Mouse (Mus musculus) brain, embryonic 14.5 days (tissue): ENCODE data around the gene Gm9837. TPM values are rescaled to one million over a fixed set of nuclear protein-coding genes. Genes with fewer than 3 reads are reported as not detected.
"Not testable (repeated sequence)": the region's sequence is repeated elsewhere in the genome, so short reads cannot be mapped to it uniquely, and the experiment has no call there.

ENCODE experiments used
- DNase-seq: peaks from one replicate; pipeline ENCODE4 v3.0.0-alpha.2; 2011; ENCODE audit warnings: low read depth
- CTCF ChIP-seq: fragments of 200-500 bp; IDR thresholded peaks from 2 replicates; pipeline ENCODE4 v1.5.1; 2012; ENCODE audit warnings: inconsistent platforms, mild to moderate bottlenecking, moderate library complexity, borderline replicate concordance; ENCODE audit not compliant: insufficient read depth, insufficient read length; ENCODE audit errors: extremely low read depth
- POLR2A ChIP-seq: fragments of 200-500 bp; IDR thresholded peaks from 2 replicates; pipeline ENCODE4 v1.6.1; 2012; ENCODE audit warnings: mild to moderate bottlenecking, inconsistent platforms, borderline replicate concordance; ENCODE audit not compliant: poor library complexity, insufficient read depth, insufficient read length, severe bottlenecking; ENCODE audit errors: extremely low read depth
- polyA plus RNA-seq: library from polyadenylated mRNA; depleted of rRNA; stranded (reverse); fragments of >200 nt; gene quantifications from 2 replicates; pipeline ENCODE4 v1.2.3, GENCODE M21; 2012; rRNA removed

Gm9837 gene
- polyA plus RNA-seq, 1 experiment, result not detected

DNA sequence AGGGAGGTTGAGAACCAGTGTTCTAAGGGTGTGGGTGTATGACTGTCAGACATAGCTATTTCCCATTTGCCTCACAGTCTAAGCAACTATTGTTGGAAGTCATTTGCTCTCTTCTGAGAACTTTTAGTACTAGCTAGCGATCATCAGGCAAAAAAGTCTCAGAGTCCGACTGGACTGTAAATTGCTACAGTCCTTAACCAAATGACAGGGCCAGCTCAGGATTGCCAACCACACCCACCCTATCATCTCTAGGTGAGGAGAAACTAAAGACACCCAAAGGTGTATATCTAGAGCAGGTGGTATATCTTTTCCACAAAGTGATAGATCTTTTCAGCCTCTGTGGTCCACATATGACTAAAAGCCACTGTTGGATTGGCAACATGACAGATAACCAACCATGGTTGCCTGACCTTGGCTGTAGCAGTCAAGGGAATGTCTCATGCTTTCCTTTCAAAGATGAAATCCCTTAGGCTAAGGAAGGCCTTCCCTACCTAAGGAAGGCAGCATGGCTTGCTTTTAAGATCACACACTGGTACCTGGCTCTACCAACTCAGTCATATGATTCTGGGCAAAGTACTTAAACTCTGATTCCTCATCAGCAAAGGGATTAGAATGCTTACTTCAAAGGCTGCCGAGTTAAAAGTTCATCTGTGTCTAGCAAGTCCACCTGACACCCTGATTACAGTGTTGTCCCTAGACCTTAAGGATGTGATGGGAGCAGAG lies 42.1 kb downstream of the Gm9837 start:
- no peak for TF ChIP-seq POLR2A
- no peak for TF ChIP-seq CTCF
- no peak for DNase-seq

DNA sequence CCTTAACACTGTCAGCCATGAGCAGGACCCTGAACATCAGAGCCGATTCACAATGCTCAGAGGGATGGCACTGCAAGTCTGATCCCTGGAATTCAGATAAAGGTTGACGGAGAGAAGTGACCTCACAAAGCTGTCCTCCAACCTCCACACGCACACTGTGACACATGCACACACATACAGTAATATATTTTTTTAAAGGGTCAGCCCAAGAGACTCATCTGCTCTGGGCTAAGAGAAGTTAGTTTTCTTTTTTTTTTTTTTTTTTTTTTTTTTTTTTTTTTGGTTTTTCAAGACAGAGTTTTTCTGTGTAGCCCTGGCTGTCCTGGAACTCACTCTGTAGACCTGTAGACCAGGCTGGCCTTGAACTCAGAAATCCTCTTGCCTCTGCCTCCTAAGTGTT lies 43.4 kb downstream of the Gm9837 start:
- not testable (repeated sequence) for DNase-seq

DNA sequence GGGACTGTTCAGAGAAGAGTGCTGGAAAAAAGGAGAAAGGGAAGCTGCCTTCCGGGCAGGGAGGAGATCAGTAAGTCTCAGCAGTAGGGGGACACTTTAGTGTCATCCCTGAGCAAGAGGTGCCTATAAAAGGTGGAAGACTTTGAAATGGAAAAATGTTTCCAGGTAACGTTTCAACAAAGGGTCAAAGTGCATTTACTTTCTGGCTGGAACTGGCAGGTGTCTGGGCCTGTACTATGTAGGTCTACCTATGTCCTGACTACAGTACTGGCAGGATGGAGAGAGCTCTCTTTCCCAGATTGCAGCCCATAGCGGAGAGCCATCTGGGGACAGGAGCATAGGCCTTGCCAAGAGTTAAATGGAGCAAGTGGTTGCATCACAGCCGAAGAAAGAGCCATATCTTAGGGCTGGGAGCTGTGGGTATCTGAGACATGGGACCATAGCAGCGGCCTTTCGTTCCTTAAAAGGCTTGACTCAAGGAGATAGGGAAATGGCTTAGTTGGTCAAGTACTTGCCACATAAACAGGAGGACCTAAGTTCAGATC lies 44.5 kb downstream of the Gm9837 start:
- TF ChIP-seq POLR2A (no peak), CTCF (no peak)
- DNase-seq, result no peak

DNA sequence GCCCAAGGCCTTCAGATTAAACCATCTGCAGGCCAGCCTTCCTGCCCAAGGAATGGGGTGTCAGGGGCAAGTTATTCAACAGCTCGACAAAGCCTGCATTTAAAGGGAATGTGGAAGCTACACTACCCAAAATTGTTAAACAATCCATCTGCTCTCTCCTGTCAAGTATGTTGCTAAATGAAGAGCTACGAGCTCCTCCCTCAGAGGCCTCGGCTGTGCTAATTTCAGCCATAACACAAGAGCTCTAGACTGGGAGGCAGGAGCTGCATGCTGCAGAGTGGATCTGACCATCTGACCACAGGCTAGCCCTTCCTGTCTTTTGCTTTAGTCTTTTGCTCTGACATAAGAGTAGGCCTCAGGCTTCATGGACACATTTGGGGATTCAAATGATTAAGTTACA lies 45.0 kb downstream of the Gm9837 start:
- TF ChIP-seq CTCF, result no peak
- no peak for TF ChIP-seq POLR2A
- no peak for DNase-seq

DNA sequence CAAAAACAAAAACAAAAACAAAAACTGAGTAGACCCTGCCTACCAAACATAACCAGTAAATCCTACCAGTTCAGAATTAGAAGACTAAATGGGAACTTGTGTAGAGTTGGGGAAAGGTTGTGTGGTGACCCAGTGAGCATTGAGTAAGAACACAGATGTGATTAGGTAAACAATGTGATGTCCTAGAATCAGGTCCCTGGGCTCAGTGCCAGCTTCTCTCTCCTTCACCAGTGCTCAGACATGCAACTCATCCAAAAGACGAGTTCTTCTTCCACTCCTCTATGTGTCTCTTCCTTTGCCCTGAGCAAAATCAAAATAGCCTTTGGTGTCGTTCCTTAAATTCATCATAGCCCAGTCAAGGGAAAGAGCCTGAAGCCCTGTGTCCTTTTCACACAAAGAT lies 45.5 kb downstream of the Gm9837 start:
- no peak for DNase-seq
- no peak for TF ChIP-seq CTCF
- no peak for TF ChIP-seq POLR2A

DNA sequence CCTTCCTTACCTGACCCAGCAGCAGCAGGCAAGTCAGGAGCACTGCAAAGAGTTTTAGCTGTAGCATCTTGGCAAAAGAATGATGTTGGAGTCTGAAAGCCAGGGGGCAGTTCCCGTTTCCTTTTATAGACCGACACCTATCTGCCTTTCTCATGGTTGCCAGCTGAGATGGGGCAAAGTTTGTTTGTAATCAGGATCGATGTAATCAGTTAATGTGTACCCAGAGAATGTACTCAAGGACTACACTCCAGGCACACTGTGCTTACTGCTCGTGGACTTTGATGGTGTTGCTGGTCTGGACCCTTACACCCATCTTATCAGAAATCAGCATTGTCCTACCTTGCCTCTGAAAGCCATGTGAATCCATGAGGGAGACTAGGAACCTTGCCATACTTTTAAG lies 47.2 kb downstream of the Gm9837 start, which contains the start of gene Leap2:
Gene Leap2, minus strand, starts transcription at position 135 of the 400 bp plus-strand sequence.
- DNase-seq, result no peak
- no peak for TF ChIP-seq CTCF
- no peak for TF ChIP-seq POLR2A

Other genes starting within 250 kb of the Gm9837 start
- 59.4 and 91.9 TPM in 2 replicates for gene Hspa4, start 170.0 kb downstream of the Gm9837 start, polyA plus RNA-seq
- 9.5 and 11.3 TPM in 2 replicates for gene Zcchc10, start 145.8 kb downstream of the Gm9837 start, polyA plus RNA-seq
- 49.1 and 69.0 TPM in 2 replicates for gene Aff4, start 119.6 kb downstream of the Gm9837 start, polyA plus RNA-seq
- not detected in 2 replicates for gene Leap2, start 47.3 kb downstream of the Gm9837 start, polyA plus RNA-seq
- 217 and 304 TPM in 2 replicates for gene Uqcrq, start 39.6 kb downstream of the Gm9837 start, polyA plus RNA-seq
- gene Gdf9, start 39.5 kb downstream of the Gm9837 start, polyA plus RNA-seq, result 2.7 and 4.3 TPM in 2 replicates
- gene Gm10447, start 13.4 kb downstream of the Gm9837 start, polyA plus RNA-seq, result 0.14 TPM in 1 of 2 replicates, not detected in the other
- gene Shroom1, start 13.3 kb downstream of the Gm9837 start, polyA plus RNA-seq, result 2.4 and 2.9 TPM in 2 replicates
- gene Gm9945, start 9.7 kb upstream of the Gm9837 start, polyA plus RNA-seq, result not detected in 2 replicates
- gene Sowaha, start 9.8 kb upstream of the Gm9837 start, polyA plus RNA-seq, result 1.1 and 1.6 TPM in 2 replicates
- gene Sept8, start 48.8 kb upstream of the Gm9837 start, polyA plus RNA-seq, result 36.5 and 38.4 TPM in 2 replicates
- 79.4 and 100 TPM in 2 replicates for gene Kif3a, start 96.9 kb upstream of the Gm9837 start, polyA plus RNA-seq
- gene Il4, start 148.2 kb upstream of the Gm9837 start, polyA plus RNA-seq, result 0.14 TPM in 1 of 2 replicates, not detected in the other
- not detected in 2 replicates for gene Il13, start 164.2 kb upstream of the Gm9837 start, polyA plus RNA-seq
- 4.0 and 6.4 TPM in 2 replicates for gene Rad50, start 236.8 kb upstream of the Gm9837 start, polyA plus RNA-seq